Mouse (Mus musculus) limb, embryonic 14.5 days (tissue): Measurements from ENCODE around the gene Myd88. TPM values are rescaled to one million over a fixed set of nuclear protein-coding genes. Genes with fewer than 3 reads are reported as not detected.

ENCODE experiments used
- ATAC-seq: fragments of 200-750 bp; cut with Nextera tagmentation; 2 replicates; pipeline ENCODE4 v1.8.0; 2017; ENCODE audit warnings: low read depth, moderate number of reproducible peaks, moderate TSS enrichment; ENCODE audit not compliant: low FRiP score
- DNase-seq: peaks from one replicate; pipeline ENCODE4 v3.0.0-alpha.2; 2015; ENCODE audit warnings: low spot score
- H3K27ac ChIP-seq: fragments of 300-500 bp; sonication (generic); replicated peaks from 2 replicates; pipeline ENCODE4 v1.5.1; 2014; ENCODE audit warnings: low read depth, mild to moderate bottlenecking, low read length, moderate library complexity, mixed read lengths
- H3K27me3 ChIP-seq: fragments of 300-500 bp; sonication (generic); 2 replicates; pipeline ENCODE4 v1.6.1; 2014; ENCODE audit warnings: low read length, mixed read lengths; ENCODE audit not compliant: control insufficient read depth, insufficient read depth
- H3K36me3 ChIP-seq: fragments of 300-500 bp; sonication (generic); 2 replicates; pipeline ENCODE4 v1.6.1; 2014; ENCODE audit warnings: mild to moderate bottlenecking, low read length, moderate library complexity, mixed read lengths; ENCODE audit not compliant: control insufficient read depth, insufficient read depth
- H3K4me1 ChIP-seq: fragments of 300-500 bp; sonication (generic); 2 replicates; pipeline ENCODE4 v1.6.1; 2014; ENCODE audit warnings: antibody characterized with exemption, low read length, mixed read lengths; ENCODE audit not compliant: control insufficient read depth, insufficient read depth
- H3K4me2 ChIP-seq: fragments of 300-500 bp; sonication (generic); replicated peaks from 2 replicates; pipeline ENCODE4 v1.6.1; 2014; ENCODE audit warnings: low read depth, mild to moderate bottlenecking, low read length, moderate library complexity; ENCODE audit not compliant: severe bottlenecking
- H3K4me3 ChIP-seq: fragments of 300-500 bp; sonication (generic); replicated peaks from 2 replicates; pipeline ENCODE4 v1.5.1; 2014; ENCODE audit warnings: low read length
- H3K9ac ChIP-seq: fragments of 300-500 bp; sonication (generic); 2 replicates; pipeline ENCODE4 v1.6.1; 2014; ENCODE audit warnings: mild to moderate bottlenecking, low read depth, low read length, moderate library complexity; ENCODE audit not compliant: severe bottlenecking
- H3K9me3 ChIP-seq: fragments of 300-500 bp; sonication (generic); 2 replicates; pipeline ENCODE4 v1.6.1; 2016; ENCODE audit warnings: low read length; ENCODE audit not compliant: control insufficient read depth
- POLR2A ChIP-seq: fragments of 200-500 bp; IDR thresholded peaks from 2 replicates; pipeline ENCODE4 v1.8.0; 2012; ENCODE audit warnings: inconsistent platforms, mild to moderate bottlenecking, moderate library complexity, borderline replicate concordance; ENCODE audit not compliant: insufficient read depth, insufficient read length; ENCODE audit errors: extremely low read depth
- WGBS: fragments of 180-500 bp; shearing (Covaris S2); extraction: QIAGEN DNeasy Blood & Tissue Kit; methylation state at CpG from one replicate; pipeline ENCODE4 v1.1.7; 2014; 5-methylcytosine and 5-hydroxymethylcytosine counted together
- polyA plus RNA-seq, 2 experiments: library from polyadenylated mRNA; depleted of rRNA in 1 of 2; stranded (reverse) in 1 of 2; unstranded in 1 of 2; fragments of >200 nt; fragmentation: Nextera tagmentation in 1 of 2; extraction: Ambion mirVana in 1 of 2; gene quantifications; 2 replicates each; pipeline versions ENCODE4 v1.2.1 to v1.2.3; 2012 to 2014

The Myd88 gene
- polyA plus RNA-seq, 2 experiments: 11.5 to 23.3 TPM

- no peak for DNase-seq
- H3K9ac ChIP-seq: no peak overlapping the region
- ATAC-seq: no peak
- H3K4me3 ChIP-seq: no peak overlapping the region
- 70% methylated on average over 4 of the region's 4 CpGs for WGBS
- H3K27me3 ChIP-seq: no peaks in the 10 kb centered on the region
- H3K9me3 ChIP-seq: no peaks in the 10 kb centered on the region
- TF ChIP-seq POLR2A: no peak
- peaks cover 10% of the 10 kb centered on the region for H3K4me1 ChIP-seq
- no peak overlapping the region for H3K27ac ChIP-seq
- H3K36me3 ChIP-seq: peaks cover 9% of the 10 kb centered on the region
- H3K4me2 ChIP-seq: no peak overlapping the region
These were observed 5.6 kb downstream of the Myd88 start for GRCm38 (mm10) chr9:119335571-119335970.

- H3K27me3 ChIP-seq: no peaks in the 10 kb centered on the region
- peaks cover 9% of the 10 kb centered on the region for H3K36me3 ChIP-seq
- ATAC-seq (no peak), DNase-seq (no peak)
- H3K4me2 ChIP-seq: no peak overlapping the region
- 0 out of 2 replicates have a peak, but pooled peaks cover 3% of the 10 kb centered on the region for H3K4me1 ChIP-seq
- H3K4me3 ChIP-seq: no peak overlapping the region
- H3K27ac ChIP-seq: no peak overlapping the region
- H3K9me3 ChIP-seq: no peaks in the 10 kb centered on the region
- TF ChIP-seq POLR2A: no peak
- no peak overlapping the region for H3K9ac ChIP-seq
- WGBS: 74% methylated on average over 2 of the region's 2 CpGs
These were observed 6.4 kb downstream of the Myd88 start for GRCm38 (mm10) chr9:119334834-119335233.

- no peak overlapping the region for H3K27ac ChIP-seq
- no peak for DNase-seq
- H3K9me3 ChIP-seq: no peaks in the 10 kb centered on the region
- H3K36me3 ChIP-seq: peaks cover 9% of the 10 kb centered on the region
- TF ChIP-seq POLR2A: no peak
- no peak overlapping the region for H3K4me2 ChIP-seq
- no peaks in the 10 kb centered on the region for H3K4me1 ChIP-seq
- WGBS: 51% methylated on average over 10 of the region's 10 CpGs
- no peaks in the 10 kb centered on the region for H3K27me3 ChIP-seq
- H3K9ac ChIP-seq: no peak overlapping the region
- ATAC-seq: no peak
- no peak overlapping the region for H3K4me3 ChIP-seq
These were observed 6.9 kb downstream of the Myd88 start for GRCm38 (mm10) chr9:119334324-119334723.

- 86% methylated on average over 15 of the region's 15 CpGs for WGBS
- no peak for DNase-seq
These were observed 10.8 kb downstream of the Myd88 start for GRCm38 (mm10) chr9:119330186-119330963.

GRCm38 (mm10) chr9:119328488-119328887 is 12.7 kb downstream of the Myd88 start:
- TF ChIP-seq POLR2A: no peak

More at GRCm38 (mm10) chr9:119330186-119330963, 10.8 kb downstream of the Myd88 start:
- Histone ChIP-seq H3K9me3 (no peaks in the 10 kb centered on the region), H3K4me1 (no peaks in the 10 kb centered on the region), H3K9ac (no peak overlapping the region), H3K4me2 (no peak overlapping the region), H3K27ac (no peak overlapping the region), H3K27me3 (no peaks in the 10 kb centered on the region), H3K36me3 (no peaks in the 10 kb centered on the region), H3K4me3 (no peak overlapping the region)
- TF ChIP-seq POLR2A: no peak
- no peak for ATAC-seq

More at GRCm38 (mm10) chr9:119328488-119328887, 12.7 kb downstream of the Myd88 start:
- no peak overlapping the region for H3K9ac ChIP-seq
- H3K4me3 ChIP-seq: no peak overlapping the region
- no peaks in the 10 kb centered on the region for H3K9me3 ChIP-seq
- H3K4me1 ChIP-seq: no peaks in the 10 kb centered on the region
- no peaks in the 10 kb centered on the region for H3K36me3 ChIP-seq
- ATAC-seq: no peak
- DNase-seq: no peak
- H3K27ac ChIP-seq: no peak overlapping the region
- no peak overlapping the region for H3K4me2 ChIP-seq
- WGBS: 78% methylated on average over 3 of the region's 3 CpGs
- no peaks in the 10 kb centered on the region for H3K27me3 ChIP-seq
